Mouse (Mus musculus) olfactory bulb, adult 2 months (tissue): ENCODE measurements around the gene Slc45a1.

ENCODE experiments used
- CTCF ChIP-seq: fragments of 200-500 bp; IDR thresholded peaks from 2 replicates; pipeline ENCODE4 v1.5.1; 2012; ENCODE audit warnings: low read depth, mild to moderate bottlenecking, low read length, moderate library complexity; ENCODE audit not compliant: insufficient read depth
- POLR2A ChIP-seq: fragments of 200-500 bp; IDR thresholded peaks from 2 replicates; pipeline ENCODE4 v1.6.1; 2012; ENCODE audit warnings: mild to moderate bottlenecking, low read depth, low read length, moderate library complexity; ENCODE audit not compliant: insufficient read depth

GRCm38 (mm10) chr4:150661886-150662285 lies 9.9 kb upstream of the Slc45a1 start:
- TF ChIP-seq CTCF (no peak), POLR2A (no peak)
